Mouse (Mus musculus): Measurements from ENCODE around the gene Kif18a. TPM values are rescaled to one million over a fixed set of nuclear protein-coding genes. Genes with fewer than 3 reads are reported as not detected.

Kif18a gene
- total and polyA plus RNA-seq, 2 experiments from 2014 or later, result 1.5 to 1.6 TPM

DNA sequence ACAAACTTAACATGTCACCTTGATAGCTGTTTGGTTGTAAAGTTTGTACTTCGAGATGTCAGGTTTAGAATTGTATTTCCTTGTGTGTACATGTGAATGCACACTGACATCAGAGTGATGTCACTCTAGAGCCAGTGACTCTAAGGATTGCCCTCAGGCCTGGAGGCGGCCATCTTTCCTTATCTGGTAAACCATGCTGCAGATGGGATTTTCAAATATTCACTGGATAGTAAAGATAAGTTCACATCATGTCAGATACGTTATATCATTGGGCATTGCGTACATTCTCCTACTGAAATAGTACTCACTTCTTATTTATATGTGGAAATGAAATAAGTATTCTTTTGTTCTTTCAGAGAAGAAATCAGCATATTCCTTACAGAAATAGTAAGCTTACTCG lies 15.7 kb downstream of the Kif18a start:
- H3K4me1 ChIP-seq (ENCODE audit: insufficient read depth, low read length), result no peaks in the 10 kb centered on the region
- ATAC-seq (ENCODE audit: low FRiP score), result no peak
- H3K27me3 ChIP-seq (ENCODE audit: insufficient read depth, low read length), result no peaks in the 10 kb centered on the region
- H3K36me3 ChIP-seq (ENCODE audit: insufficient read depth, low read length), result no peaks in the 10 kb centered on the region
- 86% methylated on average over 5 of the region's 5 CpGs for WGBS
- H3K4me3 ChIP-seq (ENCODE audit: low read depth, low read length), result no peak overlapping the region
- H3K27ac ChIP-seq (ENCODE audit: low read depth, low read length), result no peak overlapping the region
- H3K9ac ChIP-seq (replicated peaks; ENCODE audit: low read length, poor library complexity, severe bottlenecking), result no peak overlapping the region
- no peak for DNase-seq (ENCODE audit: low spot score)
- TF ChIP-seq CTCF (IDR thresholded peaks at IDR 0.05), result no peak
- no peaks in the 10 kb centered on the region for H3K9me3 ChIP-seq (ENCODE audit: low read length)
- no peak overlapping the region for H3K4me2 ChIP-seq (ENCODE audit: low read depth, low read length, poor library complexity, severe bottlenecking)

DNA sequence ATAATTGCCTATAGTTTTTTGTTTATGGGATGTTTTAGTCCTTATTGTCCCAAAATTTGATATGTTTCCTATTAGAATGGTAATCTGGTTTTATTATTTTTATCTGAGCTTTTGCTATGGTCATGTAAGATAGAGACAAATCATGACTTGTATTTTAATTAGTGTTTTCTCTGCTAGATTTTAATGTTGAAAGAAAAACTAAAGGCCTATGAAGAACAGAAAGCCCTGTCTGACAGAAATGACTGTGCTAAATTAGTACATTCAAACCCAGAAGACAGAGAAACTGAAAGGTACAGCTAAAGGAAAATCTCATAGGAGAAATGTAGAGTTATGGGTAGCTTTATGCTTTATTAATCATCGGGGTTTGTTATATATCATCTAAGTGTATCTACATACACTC lies 17.6 kb downstream of the Kif18a start:
- Histone ChIP-seq H3K27me3 (ENCODE audit: insufficient read depth, low read length) (no peaks in the 10 kb centered on the region), H3K4me3 (ENCODE audit: low read depth, low read length) (no peak overlapping the region), H3K9ac (replicated peaks; ENCODE audit: low read length, poor library complexity, severe bottlenecking) (no peak overlapping the region), H3K4me1 (ENCODE audit: insufficient read depth, low read length) (no peaks in the 10 kb centered on the region), H3K27ac (ENCODE audit: low read depth, low read length) (no peak overlapping the region), H3K4me2 (ENCODE audit: low read depth, low read length, poor library complexity, severe bottlenecking) (no peak overlapping the region), H3K36me3 (ENCODE audit: insufficient read depth, low read length) (no peaks in the 10 kb centered on the region), H3K9me3 (ENCODE audit: low read length) (no peaks in the 10 kb centered on the region)
- ATAC-seq (ENCODE audit: low FRiP score), result no peak
- TF ChIP-seq CTCF (IDR thresholded peaks at IDR 0.05), result no peak
- WGBS, result 94% methylated on average over 1 of the region's 1 CpGs
- DNase-seq (ENCODE audit: low spot score), result no peak

DNA sequence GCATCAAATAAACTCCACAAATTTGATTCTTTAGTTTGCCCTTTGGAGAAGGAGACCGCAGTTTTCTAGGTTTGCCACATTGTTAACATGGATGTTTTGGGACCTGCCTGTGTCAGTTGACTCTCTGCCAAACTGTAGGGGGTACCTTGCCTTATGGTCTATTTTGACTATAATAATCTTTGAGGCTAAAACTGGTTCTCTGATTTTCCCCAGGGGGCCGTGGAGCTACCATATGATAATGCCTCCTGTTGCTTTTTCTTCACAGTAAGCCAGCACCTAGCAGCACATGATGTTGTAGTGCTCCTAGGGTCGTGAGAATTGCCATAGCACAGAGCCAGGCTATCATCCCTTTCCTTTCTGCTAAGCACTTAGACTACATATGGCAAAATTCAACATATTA lies 21.7 kb downstream of the Kif18a start:
- H3K9ac ChIP-seq (replicated peaks; ENCODE audit: low read length, poor library complexity, severe bottlenecking), result no peak overlapping the region
- H3K4me3 ChIP-seq (ENCODE audit: low read depth, low read length), result no peak overlapping the region
- no peaks in the 10 kb centered on the region for H3K4me1 ChIP-seq (ENCODE audit: insufficient read depth, low read length)
- H3K27me3 ChIP-seq (ENCODE audit: insufficient read depth, low read length), result no peaks in the 10 kb centered on the region
- WGBS, result 92% methylated on average over 3 of the region's 3 CpGs
- H3K4me2 ChIP-seq (ENCODE audit: low read depth, low read length, poor library complexity, severe bottlenecking), result no peak overlapping the region
- no peaks in the 10 kb centered on the region for H3K36me3 ChIP-seq (ENCODE audit: insufficient read depth, low read length)
- ATAC-seq (ENCODE audit: low FRiP score) (no peak), DNase-seq (ENCODE audit: low spot score) (no peak)
- no peak overlapping the region for H3K27ac ChIP-seq (ENCODE audit: low read depth, low read length)
- no peaks in the 10 kb centered on the region for H3K9me3 ChIP-seq (ENCODE audit: low read length)
- no peak for TF ChIP-seq CTCF (IDR thresholded peaks at IDR 0.05)

DNA sequence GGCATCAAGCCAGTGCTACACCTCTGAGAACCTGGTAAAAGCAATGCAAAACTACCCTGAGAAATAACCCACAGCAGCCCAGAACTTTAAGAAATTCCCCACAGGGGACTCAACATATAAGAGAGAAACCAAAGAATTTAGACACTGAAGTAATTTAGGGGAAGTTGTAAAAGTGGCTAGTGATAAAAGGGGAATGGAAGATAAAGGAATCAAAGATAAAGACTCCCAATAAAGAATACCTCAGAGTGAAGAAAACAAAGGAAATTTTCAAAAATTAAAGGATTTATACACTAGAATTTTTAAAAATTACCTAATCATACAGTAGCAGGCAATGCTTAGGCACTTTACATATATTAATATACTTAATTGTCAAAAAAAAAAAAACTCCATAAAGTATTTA lies 23.1 kb downstream of the Kif18a start:
- DNase-seq (ENCODE audit: low spot score) (no peak), ATAC-seq (ENCODE audit: low FRiP score) (no peak)
- H3K9ac ChIP-seq (replicated peaks; ENCODE audit: low read length, poor library complexity, severe bottlenecking), result no peak overlapping the region
- no peaks in the 10 kb centered on the region for H3K9me3 ChIP-seq (ENCODE audit: low read length)
- no peak overlapping the region for H3K27ac ChIP-seq (ENCODE audit: low read depth, low read length)
- H3K4me3 ChIP-seq (ENCODE audit: low read depth, low read length), result no peak overlapping the region
- H3K36me3 ChIP-seq (ENCODE audit: insufficient read depth, low read length), result no peaks in the 10 kb centered on the region
- no peaks in the 10 kb centered on the region for H3K27me3 ChIP-seq (ENCODE audit: insufficient read depth, low read length)
- no peak for TF ChIP-seq CTCF (IDR thresholded peaks at IDR 0.05)
- no peaks in the 10 kb centered on the region for H3K4me1 ChIP-seq (ENCODE audit: insufficient read depth, low read length)
- no peak overlapping the region for H3K4me2 ChIP-seq (ENCODE audit: low read depth, low read length, poor library complexity, severe bottlenecking)

DNA sequence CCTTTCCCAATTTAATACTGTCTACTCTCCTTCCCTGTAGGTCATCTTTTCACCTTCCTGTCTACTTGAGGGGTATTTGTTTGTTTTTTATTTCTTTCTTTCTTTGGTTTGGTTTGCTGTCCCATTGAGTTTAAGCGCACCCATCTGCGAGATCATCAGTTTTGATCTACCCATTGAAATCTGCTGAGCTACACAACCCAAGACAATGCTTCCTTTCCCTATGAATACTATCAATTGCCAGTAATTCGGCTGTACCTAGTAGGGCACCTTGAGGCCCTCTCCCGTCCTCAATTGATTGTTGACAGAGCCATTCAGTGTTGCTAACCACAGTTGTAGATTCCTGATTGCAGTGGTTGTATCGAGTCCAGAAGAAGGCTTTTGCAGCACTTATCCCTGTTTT lies 30.8 kb downstream of the Kif18a start:
- H3K9ac ChIP-seq (replicated peaks; ENCODE audit: low read length, poor library complexity, severe bottlenecking), result no peak overlapping the region
- H3K36me3 ChIP-seq (ENCODE audit: insufficient read depth, low read length), result no peaks in the 10 kb centered on the region
- H3K4me3 ChIP-seq (ENCODE audit: low read depth, low read length), result no peak overlapping the region
- no peak for DNase-seq (ENCODE audit: low spot score)
- WGBS, result 97% methylated on average over 5 of the region's 5 CpGs
- TF ChIP-seq CTCF (IDR thresholded peaks at IDR 0.05), result no peak
- no peaks in the 10 kb centered on the region for H3K27me3 ChIP-seq (ENCODE audit: insufficient read depth, low read length)
- no peaks in the 10 kb centered on the region for H3K4me1 ChIP-seq (ENCODE audit: insufficient read depth, low read length)
- H3K27ac ChIP-seq (ENCODE audit: low read depth, low read length), result no peak overlapping the region
- H3K9me3 ChIP-seq (ENCODE audit: low read length), result no peaks in the 10 kb centered on the region
- no peak overlapping the region for H3K4me2 ChIP-seq (ENCODE audit: low read depth, low read length, poor library complexity, severe bottlenecking)
- no peak for ATAC-seq (ENCODE audit: low FRiP score)

DNA sequence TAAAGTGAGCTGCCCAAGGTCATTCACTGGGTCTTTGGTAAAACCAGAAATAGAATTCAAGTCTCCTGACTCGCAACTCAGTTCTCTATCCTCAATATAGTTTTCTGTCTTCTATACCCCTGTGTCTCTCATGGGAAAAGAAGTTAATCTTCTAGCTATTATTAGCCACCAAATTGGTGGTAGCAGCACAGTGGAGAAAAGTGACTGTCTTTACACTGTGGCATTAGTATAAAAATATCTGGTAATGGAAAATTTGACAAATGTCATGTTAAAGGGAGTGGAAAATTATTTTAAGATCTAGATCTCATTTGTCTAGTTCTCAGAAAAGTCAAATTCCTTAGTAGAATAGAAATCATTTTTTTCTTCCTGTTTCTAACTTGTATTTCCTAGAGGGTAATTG lies 51.3 kb downstream of the Kif18a start:
- H3K4me3 ChIP-seq (ENCODE audit: low read depth, low read length), result no peak overlapping the region
- no peak overlapping the region for H3K4me2 ChIP-seq (ENCODE audit: low read depth, low read length, poor library complexity, severe bottlenecking)
- ATAC-seq (ENCODE audit: low FRiP score) (no peak), DNase-seq (ENCODE audit: low spot score) (no peak)
- no peak for TF ChIP-seq CTCF (IDR thresholded peaks at IDR 0.05)
- WGBS, result 91% methylated on average over 1 of the region's 1 CpGs
- no peaks in the 10 kb centered on the region for H3K9me3 ChIP-seq (ENCODE audit: low read length)
- no peaks in the 10 kb centered on the region for H3K4me1 ChIP-seq (ENCODE audit: insufficient read depth, low read length)
- no peaks in the 10 kb centered on the region for H3K36me3 ChIP-seq (ENCODE audit: insufficient read depth, low read length)
- H3K27ac ChIP-seq (ENCODE audit: low read depth, low read length), result no peak overlapping the region
- no peaks in the 10 kb centered on the region for H3K27me3 ChIP-seq (ENCODE audit: insufficient read depth, low read length)
- H3K9ac ChIP-seq (replicated peaks; ENCODE audit: low read length, poor library complexity, severe bottlenecking), result no peak overlapping the region

DNA sequence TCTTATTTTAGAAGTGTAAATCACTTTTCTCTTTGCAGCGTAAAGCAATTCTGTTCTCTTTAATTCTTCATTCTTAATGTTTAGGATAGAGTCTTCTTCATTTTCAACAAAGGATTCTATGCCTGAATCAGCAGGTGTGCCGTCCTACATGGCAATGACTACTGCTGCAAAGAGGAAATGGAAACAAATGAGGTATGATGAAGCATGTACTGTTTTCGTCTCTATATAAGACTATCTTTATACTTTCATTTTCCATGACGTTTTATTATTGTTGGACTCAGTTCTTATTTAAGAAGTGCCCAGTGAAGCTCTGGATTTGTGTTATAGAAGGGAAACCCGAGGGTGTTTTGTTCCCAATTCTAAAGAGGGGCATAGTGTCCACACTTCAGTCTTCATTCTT lies 53.7 kb downstream of the Kif18a start:
- Histone ChIP-seq H3K9me3 (ENCODE audit: low read length) (no peaks in the 10 kb centered on the region), H3K36me3 (ENCODE audit: insufficient read depth, low read length) (no peaks in the 10 kb centered on the region), H3K4me2 (ENCODE audit: low read depth, low read length, poor library complexity, severe bottlenecking) (no peak overlapping the region), H3K4me1 (ENCODE audit: insufficient read depth, low read length) (no peaks in the 10 kb centered on the region), H3K27me3 (ENCODE audit: insufficient read depth, low read length) (no peaks in the 10 kb centered on the region), H3K9ac (replicated peaks; ENCODE audit: low read length, poor library complexity, severe bottlenecking) (no peak overlapping the region), H3K4me3 (ENCODE audit: low read depth, low read length) (no peak overlapping the region), H3K27ac (ENCODE audit: low read depth, low read length) (no peak overlapping the region)
- DNase-seq (ENCODE audit: low spot score) (no peak), ATAC-seq (ENCODE audit: low FRiP score) (no peak)
- WGBS, result 98% methylated on average over 5 of the region's 5 CpGs
- no peak for TF ChIP-seq CTCF (IDR thresholded peaks at IDR 0.05)
